Mouse (Mus musculus) cerebellum, postnatal 25 days (tissue): ENCODE measurements around the gene Pde4d.

Experiments used
- DNase-seq, 2 experiments: peaks; one replicate each; pipeline ENCODE4 v3.0.0; 2021; ENCODE audit warnings: mixed read lengths in 2 of 2

Gene Pde4d

DNA sequence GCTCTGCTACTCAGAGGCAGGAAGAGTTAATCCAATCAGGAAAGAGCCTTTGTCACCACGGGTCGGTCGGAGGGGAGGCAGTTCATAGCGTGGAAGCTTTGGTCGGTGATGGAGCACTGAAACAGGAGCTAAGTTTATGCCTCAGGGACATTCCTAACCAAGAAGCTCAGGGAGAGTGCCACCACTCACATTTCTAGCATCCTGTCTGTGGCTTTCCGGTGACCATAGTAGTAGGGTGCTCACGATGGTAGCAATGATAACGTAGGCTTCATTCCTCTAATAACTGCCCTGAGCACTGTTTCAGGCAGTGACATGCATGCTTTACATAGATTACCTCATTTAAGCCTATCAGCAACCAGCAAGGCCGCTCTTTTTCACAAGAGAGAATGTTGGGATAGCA is 755.8 kb downstream of the Pde4d start:
- no peak for DNase-seq

DNA sequence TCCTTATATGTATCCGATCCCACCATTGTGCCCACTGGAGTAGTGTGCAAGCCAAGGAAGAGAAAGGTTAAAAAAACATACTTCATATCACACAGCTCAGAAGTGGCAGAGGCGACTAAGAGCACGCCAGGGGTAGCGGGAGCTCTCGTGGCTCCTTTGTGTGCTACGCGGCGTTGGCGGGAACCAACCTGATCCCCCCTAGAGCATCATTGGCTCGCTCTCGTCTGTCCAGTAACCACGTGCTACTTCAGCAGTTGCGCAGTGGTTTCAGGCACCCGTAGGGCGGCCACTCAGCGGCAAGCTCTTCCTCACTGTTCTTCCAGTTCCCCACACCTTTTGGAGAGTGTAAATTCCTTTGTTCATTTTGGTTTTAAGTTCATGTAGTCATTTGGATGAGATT is 758.9 kb downstream of the Pde4d start:
- DNase-seq, result no peak

DNA sequence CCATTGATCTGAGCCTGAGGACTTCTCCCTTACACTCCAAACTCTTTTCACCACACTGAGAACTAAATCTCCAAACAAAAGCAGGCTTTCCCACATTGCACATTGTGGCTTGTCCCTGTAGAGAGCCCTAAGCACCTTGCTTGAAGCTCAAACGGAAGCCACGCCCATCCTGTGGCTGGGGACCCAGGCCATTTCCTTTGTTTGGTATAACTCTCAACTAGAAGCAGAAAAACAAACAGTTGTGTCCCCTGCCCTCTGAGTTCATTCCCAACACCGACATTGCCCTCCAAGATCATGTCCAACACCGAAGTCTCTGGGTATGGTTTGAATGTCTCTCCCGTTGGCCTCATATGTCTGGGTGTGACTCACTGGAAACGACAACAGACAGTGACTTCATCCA is 759.7 kb downstream of the Pde4d start:
- DNase-seq, result no peak

DNA sequence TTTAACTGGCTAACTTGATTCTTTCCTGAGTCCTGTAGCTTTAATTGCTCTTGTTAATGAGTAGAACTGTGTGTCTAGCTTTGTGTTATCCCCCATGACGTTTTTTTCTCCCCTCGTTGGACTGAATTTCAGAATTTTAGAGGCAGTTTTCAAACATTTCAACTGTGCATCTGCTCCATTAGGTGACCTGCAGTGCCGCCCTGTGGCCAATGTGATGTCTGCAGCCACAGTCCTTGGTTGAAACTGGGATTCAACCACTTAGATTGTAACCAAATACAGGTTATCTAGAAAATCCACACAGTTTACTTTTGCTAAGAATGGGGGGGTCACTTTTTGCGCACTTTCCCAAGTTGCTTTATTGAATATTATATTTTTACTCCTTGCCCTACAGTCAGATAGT is 760.7 kb downstream of the Pde4d start:
- DNase-seq, result peak; percentile 91 to 96

DNA sequence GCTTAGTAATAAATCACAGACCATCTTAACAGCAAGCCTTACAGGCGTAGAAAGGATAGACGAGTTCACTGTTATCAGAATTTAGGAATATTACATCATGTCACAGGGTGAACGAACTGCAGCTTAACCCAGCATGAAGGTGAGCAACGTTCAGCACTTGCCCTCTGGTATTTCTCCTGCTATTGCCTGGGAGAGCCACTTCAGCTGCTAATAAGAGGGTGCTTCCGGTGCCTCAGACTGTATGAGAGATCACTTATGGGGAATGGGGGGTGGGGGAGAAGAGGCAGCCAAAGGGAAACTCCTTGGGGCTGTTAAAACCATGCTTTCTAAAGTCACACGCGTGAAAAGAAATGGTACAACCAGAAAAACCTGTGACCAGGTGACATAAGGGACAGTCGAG is 761.7 kb downstream of the Pde4d start:
- DNase-seq, result no peak

DNA sequence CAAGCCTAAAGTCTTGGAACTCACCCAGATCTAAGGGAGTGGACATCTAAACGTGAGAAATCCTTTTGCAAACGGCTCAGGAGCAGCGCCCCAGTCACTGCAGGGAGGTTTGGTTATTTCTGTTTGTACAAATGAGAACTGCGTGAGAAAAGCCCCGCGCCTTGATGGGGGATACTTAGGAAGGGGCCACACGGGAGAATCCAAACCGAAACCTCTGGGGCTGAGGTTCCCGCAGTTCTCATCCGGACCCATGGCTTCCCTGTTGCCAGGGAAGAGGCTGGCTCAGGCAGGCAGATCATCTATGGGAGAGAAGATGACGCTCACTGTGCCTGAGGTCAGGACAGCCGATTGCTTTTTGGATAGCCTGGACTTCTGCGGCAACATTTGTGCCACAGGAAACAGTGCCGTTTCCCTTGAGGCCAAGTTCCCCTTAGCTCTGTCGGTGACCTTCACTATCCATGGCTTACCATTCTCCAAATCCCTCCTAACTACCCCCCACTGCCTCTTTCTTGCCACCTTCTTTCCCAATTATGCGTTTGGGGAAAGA is 762.3 kb downstream of the Pde4d start:
- DNase-seq, result peak; percentile 47 to 52

DNA sequence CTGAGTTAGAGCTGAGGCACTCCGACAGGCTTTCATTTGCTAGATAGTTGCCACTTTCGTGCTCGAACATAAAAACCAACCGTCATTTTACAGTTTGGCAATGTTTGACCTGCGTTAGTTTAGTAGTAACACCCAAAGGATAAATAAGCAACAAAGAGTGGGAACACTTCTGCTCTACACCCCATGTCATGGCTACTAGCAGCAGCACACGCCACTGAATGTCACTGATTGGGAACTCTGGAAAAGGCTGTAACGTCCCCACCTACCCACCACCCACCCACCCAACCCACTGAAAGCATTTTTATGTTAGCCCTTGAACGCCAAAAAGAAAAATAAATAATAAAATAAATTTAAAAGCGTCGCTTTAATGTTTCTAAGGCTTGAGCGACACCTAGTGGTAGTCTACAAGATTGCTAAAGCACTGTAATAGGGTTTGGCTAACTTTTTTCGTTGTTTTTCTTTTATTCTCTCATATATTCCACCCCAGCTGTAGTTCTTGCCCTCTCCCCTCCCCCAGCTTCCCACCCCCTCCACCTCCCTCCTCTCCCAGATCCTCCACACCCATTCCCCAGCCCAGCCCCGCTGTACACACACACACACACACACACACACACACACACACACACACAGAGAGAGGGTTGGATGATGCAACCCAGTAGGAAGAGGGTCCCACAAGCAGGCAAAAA is 763.2 kb downstream of the Pde4d start:
- DNase-seq, result peak in 1 of 2 experiments; percentile 47

DNA sequence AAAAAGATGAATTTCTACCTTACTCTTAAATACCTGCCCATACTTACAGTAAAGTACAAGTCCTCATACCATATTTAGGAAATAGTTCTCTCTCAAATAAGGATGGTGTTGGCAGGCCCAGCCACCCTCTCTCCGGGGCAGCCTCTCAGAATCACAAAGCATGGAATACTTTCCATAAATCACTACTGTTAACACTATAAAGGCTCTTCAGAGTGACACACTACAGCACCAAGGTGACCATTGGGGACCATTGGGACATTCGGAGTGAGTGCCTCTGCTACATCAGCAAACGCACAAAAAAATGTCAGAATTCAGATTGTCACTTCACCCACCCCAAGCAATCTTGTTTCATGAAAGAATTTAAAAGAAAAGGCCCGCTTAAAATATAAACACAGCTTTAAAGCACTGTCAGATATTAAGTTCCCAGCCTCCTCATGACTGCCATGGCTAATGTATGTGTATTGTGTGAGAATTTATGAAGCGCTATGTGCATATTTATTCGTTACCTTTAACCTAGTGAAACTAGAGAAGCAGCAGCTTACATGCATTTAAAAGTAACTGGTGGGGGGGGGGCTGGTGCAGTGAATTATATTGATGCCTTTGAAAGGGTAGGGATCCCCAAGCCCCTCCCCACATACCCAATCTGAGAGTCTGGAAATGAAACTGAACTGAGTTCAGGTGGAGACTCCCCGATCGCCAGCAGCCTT is 769.4 kb downstream of the Pde4d start:
- DNase-seq, result no peak

DNA sequence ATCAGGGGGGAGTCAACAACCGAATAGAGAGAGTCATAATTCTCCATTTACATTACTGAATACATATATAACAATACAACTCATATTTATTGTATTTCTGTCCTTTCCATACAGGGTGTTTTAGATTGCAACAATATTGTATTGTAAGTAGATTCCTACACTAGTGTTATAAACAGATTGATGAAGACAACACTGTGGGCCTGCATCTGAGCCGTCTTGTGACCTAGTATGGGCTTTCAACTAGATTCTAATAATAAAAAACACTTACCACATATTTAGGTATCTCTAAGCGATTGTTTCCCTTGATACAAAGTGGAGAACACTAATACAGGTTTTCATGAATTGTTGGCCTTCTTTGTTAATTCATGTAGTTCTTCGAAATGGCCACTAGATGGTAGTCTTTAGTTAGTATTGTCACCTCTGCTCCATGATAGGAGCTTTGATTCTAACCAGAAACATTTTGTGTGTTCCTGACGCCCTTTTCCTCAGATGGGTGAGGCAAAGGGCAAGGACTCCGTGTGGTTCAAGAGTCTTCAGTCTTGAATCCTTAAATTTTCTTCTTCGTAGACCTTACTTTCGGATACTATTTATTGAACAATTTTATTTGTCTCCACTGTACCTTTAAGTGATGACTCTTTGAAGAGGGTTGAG is 779.3 kb downstream of the Pde4d start:
- peak in 1 of 2 experiments; percentile 19 for DNase-seq

DNA sequence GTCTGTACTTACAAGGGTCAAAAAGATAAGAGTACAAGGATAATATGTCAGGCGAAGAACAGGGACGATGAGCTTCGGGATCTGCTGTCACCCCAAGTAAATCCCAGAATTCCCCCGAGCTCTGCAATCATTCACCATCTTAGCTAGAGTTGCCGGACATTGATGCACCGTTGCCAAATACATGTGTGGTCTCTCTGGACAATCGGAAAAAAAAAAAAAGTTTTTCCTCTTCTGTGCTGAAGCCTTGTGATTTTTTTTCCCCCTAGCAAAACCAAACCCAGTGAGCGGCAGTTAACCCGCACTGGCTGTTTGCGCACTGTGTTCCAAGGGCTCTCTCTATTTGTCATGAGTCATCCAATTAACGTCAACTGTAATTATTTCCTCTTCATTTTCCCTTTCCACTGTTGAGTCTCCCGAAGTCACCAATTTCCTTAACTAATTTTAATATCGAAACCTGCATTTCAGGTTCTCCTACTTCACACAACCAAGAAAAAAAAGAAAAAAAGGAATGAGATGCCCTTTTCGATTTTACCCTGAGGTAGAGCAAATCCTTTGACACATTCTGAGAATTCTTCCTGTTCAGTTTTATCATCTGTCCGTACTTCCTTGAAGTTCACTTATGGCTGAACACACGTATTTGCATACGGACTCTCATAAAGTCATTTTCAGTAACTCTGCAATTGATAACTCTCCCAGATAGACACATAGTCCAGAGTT is 780.0 kb downstream of the Pde4d start:
- peak in 1 of 2 experiments; percentile 48 for DNase-seq

DNA sequence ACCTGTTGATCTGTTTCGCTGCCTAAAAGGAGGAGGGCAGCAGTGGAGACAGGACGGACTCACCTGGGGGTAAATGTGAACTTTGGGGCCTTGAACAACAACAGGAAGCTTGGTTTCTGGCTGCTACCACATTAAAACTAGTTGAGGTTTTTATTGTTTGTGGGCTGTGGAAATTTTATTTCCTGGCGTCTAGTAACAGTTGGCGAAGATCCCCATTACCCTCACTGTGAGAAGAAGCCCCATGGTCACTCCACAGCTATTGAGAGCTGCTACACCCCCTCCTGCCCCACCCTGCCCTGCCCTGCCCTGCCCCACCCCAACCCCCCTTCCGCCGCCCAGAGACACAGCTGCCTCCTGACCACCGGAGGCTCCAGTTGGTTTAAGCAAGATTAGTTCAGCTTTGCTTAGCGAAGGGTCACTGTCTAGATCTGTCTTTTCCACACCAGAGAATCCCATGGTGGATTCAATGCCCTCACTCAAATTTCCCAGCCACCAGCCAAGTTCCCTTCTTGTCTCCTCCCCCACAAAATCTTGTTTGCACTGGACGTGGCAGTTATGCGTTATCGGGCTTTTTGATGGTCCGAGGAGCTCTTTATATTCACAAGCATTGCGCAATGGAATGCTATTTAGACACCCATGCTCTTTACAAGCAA is 780.7 kb downstream of the Pde4d start:
- no peak for DNase-seq

DNA sequence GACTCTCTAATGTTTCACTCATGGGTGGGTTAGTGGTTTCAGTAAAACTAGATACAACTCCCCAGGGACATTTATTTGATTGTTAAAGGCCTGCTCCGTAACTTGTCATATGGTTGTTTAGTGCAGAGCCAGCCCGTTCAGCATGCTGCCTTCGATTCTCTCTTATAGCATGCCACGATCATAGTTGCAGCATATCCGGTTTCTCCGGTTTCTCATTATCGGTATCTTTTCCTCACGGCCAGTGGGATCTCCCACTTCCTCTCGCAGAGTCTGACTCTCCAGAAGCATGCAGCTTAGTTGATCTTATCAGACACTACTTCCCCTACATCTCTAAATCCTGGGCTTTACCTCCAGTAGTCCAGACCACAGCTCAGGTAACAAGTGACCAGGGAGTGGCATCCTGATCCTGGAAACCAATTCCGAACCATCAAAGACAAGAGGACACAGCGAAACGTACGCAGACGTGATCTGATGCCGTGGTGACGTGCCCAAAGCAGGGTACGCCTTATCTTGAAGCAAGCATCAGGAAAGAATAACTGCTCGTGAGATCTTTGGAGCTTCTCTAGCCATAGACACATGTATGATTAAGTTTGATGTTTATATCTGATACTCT is 782.2 kb downstream of the Pde4d start:
- DNase-seq, result no peak

DNA sequence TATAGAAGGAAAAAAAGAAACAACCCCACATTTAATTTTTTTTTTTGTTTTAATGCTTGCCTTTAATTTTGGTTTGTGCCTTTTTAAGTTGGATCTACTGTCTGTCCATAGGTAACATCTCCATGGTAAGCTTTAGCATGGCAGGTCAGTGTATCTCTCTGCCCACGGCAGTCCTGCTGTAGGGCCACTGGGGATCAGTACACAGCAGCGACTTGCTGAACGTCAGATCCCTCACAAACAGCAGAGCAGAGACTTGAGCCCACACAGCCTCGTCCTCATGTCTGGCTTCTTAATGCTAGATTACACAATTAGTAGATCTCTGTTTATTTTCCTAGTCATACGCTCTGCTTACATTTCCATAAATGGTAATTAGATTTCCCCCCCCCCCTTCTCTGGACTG is 782.8 kb downstream of the Pde4d start:
- no peak for DNase-seq

DNA sequence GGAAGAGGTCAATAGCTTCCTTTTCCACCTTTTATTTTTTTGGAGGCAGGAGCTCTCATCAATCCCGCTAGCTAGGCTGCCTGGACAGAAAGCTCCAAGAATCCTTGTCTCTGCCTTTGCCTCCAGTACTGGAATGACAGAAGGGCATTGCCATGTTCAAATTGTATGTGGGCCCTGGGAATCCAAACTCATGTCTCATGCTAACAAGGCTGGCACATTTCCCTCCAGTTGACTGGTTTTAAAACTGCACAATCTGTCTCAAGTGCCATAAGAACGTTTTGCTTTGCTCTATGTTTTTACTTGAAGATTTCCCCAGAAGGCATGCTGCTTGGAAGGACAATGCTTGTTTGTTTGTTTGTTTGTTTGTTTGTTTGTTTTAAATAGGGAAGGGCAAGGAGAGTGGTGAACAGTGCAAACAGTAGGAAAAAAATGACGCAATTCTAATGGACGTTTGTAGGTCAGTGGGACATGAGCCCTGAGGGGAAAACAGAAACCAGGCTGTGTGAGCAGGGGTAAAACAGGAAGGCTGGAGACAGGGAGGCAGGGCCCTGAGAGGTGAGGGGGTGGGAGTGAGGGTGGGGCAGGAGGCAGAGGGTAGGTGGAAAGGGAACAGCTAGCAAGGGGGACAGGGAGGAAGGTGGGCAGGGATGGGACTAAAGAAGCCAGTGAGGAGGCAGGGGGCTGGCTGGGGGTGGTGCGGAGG is 784.3 kb downstream of the Pde4d start:
- DNase-seq, result peak in 1 of 2 experiments; percentile 3

DNA sequence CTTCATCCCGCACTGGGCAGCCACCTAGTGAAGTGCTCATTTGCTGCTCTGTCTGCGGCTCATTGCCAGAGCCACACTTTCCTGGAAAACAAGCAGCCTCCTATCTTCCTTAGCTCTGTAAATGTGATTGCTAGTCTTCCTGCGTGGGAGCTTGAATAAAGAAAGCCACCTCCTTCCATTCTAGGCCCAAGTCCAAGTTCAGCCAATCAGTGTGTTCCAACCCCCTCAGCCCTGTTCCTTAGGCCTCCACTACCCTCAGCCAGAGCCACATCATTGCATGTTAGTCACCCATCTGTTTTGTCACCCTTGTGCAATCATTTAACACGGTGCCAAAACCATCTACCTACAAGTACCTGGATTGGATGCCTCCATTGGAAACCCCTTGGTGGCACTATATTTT is 786.3 kb downstream of the Pde4d start:
- no peak for DNase-seq

DNA sequence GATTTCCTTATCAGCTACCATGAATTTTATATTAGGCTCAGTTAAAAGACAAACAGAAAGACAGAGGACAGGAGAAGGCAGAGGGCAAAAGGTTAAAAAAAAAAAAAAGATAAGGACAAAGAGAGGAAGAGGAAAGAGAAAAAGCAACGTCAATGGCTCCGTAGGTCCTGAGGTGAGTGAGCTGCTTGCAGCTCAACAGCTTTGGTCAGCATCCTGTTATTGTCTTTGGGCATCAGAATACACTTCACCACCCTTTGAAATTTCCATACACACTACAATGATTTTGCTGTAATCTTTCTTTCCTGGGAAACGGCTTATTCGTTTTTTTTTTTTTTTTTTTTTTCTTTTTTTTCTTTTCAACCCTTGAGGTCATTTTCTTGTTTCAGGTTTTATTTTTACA is 788.9 kb downstream of the Pde4d start:
- DNase-seq, result no peak

DNA sequence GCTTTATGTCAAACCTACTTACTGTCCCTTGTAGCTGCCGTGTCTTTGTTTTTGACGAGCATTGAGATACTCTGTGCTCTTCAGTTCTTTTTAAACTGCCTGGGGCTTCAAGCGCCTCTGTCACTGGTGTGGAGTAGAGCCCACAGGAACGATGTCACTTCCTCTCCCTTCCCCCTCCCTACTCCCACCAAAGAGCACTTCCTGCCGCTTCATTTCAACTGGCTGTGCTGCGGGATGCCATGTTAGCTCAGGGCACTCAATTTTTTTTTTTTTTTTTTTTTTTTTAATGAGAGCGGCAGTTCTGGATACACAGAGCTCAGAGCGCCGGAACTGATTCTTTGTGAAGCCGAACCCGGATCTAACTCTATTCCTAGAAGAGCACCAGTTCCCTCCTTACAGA is 789.5 kb downstream of the Pde4d start:
- DNase-seq, result no peak

DNA sequence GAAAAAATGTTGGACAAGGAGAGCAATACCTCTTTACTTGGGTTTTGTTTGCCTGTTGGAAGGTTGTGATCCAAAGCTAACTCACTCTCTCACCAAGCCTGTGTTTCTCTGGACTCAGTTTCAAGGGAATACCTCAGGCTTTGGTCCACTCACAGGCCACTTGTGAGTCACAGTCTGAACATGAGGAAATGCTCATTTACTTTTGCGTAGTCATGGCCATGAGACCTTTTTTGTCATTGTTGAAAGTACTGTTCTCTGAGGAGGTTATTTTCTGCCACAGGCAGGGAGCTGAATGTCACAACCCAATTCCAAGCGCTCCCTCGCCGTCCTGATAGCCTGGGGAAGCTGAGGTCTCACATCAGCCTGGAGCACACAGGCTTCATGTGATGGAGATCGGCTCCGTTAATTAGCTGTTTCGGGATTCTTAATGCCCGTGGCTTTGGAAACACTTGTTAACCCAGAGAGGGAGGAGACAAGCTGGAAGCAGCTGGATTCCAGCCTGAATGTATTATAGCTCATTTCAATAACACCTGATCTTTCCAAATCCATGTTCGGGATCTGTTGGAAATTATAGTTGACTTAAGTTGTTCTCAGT is 792.8 kb downstream of the Pde4d start:
- DNase-seq, result no peak

DNA sequence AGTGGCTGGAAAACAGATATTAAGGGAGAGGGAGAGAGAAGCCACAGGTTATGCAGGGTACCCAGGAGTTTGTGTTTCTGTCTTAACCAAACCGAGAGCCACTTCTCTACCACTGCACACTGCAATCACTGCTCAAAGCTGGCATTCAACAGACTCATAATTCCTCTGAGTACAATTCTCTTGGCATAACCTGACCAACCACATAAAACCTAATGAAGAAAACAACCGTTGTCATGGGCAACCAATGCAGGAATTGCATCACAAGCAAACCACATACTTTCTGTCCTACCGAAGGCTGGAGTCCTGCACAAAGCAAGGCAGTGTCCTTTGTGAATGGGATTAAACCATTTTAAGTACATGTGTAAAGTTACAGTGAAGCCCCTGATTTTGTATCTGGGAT is 793.4 kb downstream of the Pde4d start:
- no peak for DNase-seq

DNA sequence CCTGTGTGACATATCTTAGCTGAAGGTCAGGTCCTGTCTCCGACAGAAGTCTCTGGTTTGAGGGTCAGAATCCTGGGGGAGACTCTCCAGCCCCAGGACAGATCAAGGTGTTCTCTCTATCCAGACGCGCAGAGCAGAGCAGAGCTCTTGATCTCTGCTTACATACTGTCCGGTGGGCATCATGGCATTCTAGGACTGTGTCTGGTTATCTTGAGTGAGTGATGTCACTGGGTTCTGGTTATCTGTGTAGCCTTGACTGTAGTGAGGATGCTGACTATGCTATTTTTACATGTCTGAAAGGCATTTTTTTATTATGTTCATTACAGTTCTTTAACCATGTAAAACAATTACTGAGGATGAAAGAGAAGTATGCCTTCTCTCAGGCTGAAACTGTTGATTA is 797.3 kb downstream of the Pde4d start:
- DNase-seq, result no peak

DNA sequence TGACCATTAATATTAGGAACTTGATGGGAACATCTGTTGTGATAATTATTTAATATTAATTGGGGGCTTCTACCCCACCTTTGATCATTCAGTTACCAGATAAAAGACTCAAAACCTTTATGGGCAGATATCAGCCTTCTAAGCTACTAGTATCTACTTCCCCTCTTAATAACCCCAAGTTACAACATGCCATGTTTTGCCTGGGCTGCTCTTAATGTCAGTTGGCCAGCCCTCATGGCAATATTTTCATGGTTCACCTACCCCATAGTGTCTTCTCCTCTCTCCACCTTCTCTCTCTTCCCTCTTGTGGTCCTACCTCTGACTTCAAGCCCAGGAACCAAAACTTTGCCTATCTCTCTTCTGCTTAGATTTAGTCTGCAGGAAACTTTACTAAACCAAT is 799.6 kb downstream of the Pde4d start:
- DNase-seq, result no peak
